Mouse (Mus musculus): ENCODE measurements at regions not wholly inside any gene's neighbourhood (a gene's known extent, or its start where the extent isn't known, plus 50 kb on each side); places are given as distances from the start of the nearest gene placed in this dataset.

DNA sequence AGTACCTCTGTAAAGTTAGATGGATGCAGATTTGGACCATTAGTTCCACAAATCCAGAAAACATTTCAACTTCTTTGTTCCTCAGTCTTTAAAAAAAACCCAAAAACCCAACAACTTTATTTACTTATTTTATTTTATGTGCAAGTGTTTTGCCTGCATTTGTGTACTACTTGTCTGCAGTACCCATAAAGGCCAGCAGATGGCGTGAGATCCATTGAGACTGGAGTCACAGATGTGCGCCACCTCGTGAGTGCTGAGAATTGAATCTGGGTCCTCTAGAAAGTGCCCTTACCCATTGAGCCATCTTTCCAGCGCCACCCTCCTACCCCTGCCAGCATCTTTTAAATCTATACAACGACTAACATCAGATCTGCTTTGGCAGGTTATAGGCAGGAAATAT lies 53.0 kb downstream of the Gm12689 start:
- ATAC-seq: no peak
- H3K9me3 ChIP-seq: no peaks in the 10 kb centered on the region
- H3K9ac ChIP-seq: no peak overlapping the region
- no peaks in the 10 kb centered on the region for H3K27me3 ChIP-seq (replicated peaks)
- 68% methylated on average over 5 of the region's 5 CpGs for WGBS
- H3K4me1 ChIP-seq (replicated peaks): no peaks in the 10 kb centered on the region
- H3K27ac ChIP-seq: no peak overlapping the region
- no peak overlapping the region for H3K4me2 ChIP-seq (replicated peaks)
- H3K4me3 ChIP-seq (replicated peaks): no peak overlapping the region
- H3K36me3 ChIP-seq: no peaks in the 10 kb centered on the region

DNA sequence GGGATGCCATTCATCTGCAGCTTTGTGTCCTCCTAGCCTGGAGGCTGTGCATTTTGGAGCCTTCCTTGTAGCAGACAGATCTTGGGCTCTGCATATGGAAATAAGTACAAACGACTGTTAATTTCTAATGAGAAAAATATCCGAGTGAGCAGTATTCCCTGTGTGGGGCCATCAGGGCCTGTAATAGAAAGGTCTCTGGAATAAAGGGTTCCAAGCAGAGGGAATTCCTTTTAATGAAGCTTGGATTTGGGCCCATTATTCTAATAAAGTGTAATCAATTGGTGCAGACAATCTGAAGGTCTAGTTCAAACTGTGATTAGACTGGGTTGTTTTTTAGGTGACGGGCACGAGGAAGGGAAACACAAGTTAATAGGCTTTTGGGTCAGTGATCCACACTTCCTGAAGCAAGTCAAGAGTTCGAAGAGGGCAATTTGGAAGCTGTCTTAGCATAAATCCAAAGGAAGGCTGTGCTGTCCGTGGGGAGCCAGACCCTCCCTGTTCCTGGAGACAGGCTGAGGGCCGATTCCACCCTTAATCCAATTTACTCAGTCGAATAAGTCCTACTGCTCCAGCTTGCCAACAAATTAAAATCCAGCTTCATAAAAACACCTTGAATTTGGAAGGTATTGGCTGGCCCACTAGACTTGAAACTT lies 57.5 kb downstream of the Gm12689 start:
- Histone ChIP-seq H3K4me1 (replicated peaks) (no peaks in the 10 kb centered on the region), H3K4me2 (replicated peaks) (no peak overlapping the region), H3K4me3 (replicated peaks) (no peak overlapping the region), H3K9ac (no peak overlapping the region), H3K36me3 (no peaks in the 10 kb centered on the region), H3K27me3 (replicated peaks) (no peaks in the 10 kb centered on the region), H3K27ac (no peak overlapping the region), H3K9me3 (no peaks in the 10 kb centered on the region)
- WGBS: 58% methylated on average over 8 of the region's 8 CpGs
- ATAC-seq: no peak

DNA sequence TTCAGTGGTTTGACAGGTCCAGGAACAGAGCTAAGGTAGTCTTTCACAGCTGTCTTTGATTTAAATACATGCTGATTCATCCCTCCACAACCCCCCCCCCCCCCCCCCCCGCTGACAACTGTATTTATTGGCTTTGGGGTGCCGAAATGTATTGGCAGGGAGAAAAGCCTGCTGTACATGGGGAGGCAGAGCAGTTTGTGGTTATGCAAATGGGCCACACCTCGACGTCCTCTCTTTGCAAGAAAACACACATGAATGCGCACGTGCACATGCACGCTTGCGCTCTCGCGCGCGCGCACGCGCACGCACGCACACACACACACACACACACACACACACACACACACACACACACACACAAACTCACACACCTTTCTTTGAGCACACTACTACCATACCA lies 58.5 kb downstream of the Gm12689 start:
- Histone ChIP-seq H3K27ac (no peak overlapping the region), H3K9ac (no peak overlapping the region), H3K4me3 (replicated peaks) (no peak overlapping the region), H3K27me3 (replicated peaks) (no peaks in the 10 kb centered on the region), H3K4me1 (replicated peaks) (no peaks in the 10 kb centered on the region), H3K4me2 (replicated peaks) (no peak overlapping the region), H3K9me3 (no peaks in the 10 kb centered on the region), H3K36me3 (no peaks in the 10 kb centered on the region)
- ATAC-seq: no peak
- WGBS: 74% methylated on average over 15 of the region's 17 CpGs

DNA sequence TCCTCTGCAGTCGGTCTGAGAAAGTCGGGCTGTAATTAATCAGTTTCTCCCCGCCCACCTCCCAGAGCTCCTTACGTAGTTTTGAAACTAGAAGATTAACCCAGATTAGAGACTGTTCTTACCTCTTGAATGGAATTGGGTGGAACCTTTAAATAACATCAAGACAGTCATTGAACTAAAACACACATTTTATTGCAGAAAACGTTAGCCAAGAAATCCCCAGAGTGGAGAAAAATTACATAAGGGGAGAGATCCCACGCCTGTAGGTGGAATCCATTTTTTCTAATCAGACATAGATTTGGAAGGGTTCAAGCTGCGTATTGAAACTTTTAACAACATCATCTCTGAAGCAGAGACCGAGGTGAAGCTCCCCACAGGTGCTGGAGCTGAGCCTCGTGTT lies 59.1 kb downstream of the Gm12689 start:
- Histone ChIP-seq H3K27ac (no peak overlapping the region), H3K4me3 (replicated peaks) (no peak overlapping the region), H3K27me3 (replicated peaks) (no peaks in the 10 kb centered on the region), H3K9ac (no peak overlapping the region), H3K36me3 (no peaks in the 10 kb centered on the region), H3K4me2 (replicated peaks) (no peak overlapping the region), H3K4me1 (replicated peaks) (no peaks in the 10 kb centered on the region), H3K9me3 (no peaks in the 10 kb centered on the region)
- no peak for ATAC-seq
- WGBS: 53% methylated on average over 9 of the region's 9 CpGs

DNA sequence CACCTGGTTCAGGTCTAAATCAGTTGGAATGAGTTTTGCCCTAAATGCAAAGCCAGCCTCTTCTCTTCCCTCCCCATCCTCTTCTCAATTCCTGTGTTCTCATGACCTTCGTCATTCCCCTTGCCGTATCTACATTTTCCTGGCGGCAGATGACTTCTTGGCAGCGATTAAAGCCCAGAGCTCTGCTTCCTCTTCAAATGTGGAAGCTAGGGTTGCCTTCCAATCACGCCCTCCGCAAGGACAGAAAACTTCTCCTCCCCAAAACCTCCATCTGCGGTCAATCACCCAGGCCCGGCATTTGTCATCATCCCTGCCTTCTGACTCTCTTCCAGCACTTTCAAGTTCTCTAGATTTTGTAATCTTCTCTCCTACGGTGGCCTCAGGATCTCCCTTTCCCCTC lies 72.3 kb downstream of the Gm12689 start:
- H3K27ac ChIP-seq: no peak overlapping the region
- H3K27me3 ChIP-seq (replicated peaks): no peaks in the 10 kb centered on the region
- no peak overlapping the region for H3K4me3 ChIP-seq (replicated peaks)
- no peaks in the 10 kb centered on the region for H3K4me1 ChIP-seq (replicated peaks)
- no peak for ATAC-seq
- 88% methylated on average over 9 of the region's 9 CpGs for WGBS
- no peaks in the 10 kb centered on the region for H3K36me3 ChIP-seq
- H3K4me2 ChIP-seq (replicated peaks): no peak overlapping the region
- H3K9ac ChIP-seq: no peak overlapping the region
- no peaks in the 10 kb centered on the region for H3K9me3 ChIP-seq

DNA sequence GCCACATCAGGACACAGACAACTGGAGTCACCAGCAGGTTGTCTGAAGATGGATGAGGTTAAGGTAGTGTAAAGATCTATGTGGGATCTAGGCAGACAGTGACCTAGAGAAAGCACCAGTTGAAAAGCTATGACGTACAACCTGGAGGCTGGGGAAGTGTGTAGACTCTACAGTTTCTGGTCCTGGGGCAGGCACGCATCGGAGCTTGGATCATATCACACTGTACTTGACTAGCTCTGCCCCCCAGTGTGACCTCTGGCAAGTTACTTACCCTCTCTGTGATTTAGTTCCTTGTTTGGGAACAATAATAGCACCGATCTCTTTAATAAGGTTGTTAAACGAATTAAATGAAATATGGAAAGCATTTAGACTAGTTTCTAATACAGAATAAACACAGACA lies 75.5 kb downstream of the Gm12689 start:
- Histone ChIP-seq H3K4me1 (replicated peaks) (no peaks in the 10 kb centered on the region), H3K36me3 (no peaks in the 10 kb centered on the region), H3K9me3 (no peaks in the 10 kb centered on the region), H3K9ac (no peak overlapping the region), H3K27ac (no peak overlapping the region), H3K4me3 (replicated peaks) (no peak overlapping the region), H3K27me3 (replicated peaks) (no peaks in the 10 kb centered on the region), H3K4me2 (replicated peaks) (no peak overlapping the region)
- 80% methylated on average over 5 of the region's 5 CpGs for WGBS
- no peak for ATAC-seq

DNA sequence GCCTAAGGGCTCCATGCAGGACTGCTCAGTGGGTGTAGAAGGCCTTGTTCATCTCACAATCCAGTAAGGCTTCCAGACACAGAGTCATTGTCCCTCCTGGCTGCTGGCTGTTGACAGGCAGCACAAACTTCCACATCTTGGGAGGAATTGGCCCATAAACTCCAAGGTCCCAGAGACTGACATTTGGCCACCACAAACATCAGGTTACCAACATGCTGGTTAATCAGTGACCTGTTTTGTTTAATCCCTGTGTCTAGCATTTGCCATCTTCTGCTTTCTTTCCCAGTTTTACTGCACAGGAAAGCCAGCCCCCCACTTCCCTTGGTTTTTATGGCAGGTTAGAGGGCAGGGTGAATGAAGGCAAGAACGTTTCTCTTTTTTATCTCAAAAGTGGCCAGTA lies 80.5 kb downstream of the Gm12689 start:
- no peak overlapping the region for H3K9ac ChIP-seq
- H3K27me3 ChIP-seq (replicated peaks): no peaks in the 10 kb centered on the region
- no peak for ATAC-seq
- no peaks in the 10 kb centered on the region for H3K36me3 ChIP-seq
- WGBS: 0% methylated on average over 1 of the region's 1 CpGs
- H3K9me3 ChIP-seq: no peaks in the 10 kb centered on the region
- no peaks in the 10 kb centered on the region for H3K4me1 ChIP-seq (replicated peaks)
- no peak overlapping the region for H3K4me2 ChIP-seq (replicated peaks)
- no peak overlapping the region for H3K27ac ChIP-seq
- H3K4me3 ChIP-seq (replicated peaks): no peak overlapping the region

DNA sequence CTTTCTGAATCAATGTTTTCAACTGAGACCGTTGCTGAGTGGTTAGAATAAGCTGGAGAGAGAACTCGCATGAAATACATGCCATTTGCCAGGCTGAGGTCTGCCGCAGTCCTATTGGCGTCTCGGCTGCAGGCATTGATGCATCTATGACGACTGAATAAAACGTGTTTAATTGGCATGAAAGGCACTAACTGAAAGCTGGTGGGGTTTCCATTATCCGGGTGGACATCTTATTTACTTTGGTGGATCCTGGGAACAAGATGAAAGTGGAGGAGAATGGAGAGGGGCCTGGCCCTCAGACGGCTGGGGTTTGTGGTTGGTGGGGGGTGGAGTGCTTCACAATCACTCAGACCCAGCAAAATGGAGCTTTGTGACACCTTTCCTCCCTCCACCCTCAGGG lies 81.2 kb downstream of the Gm12689 start:
- no peak overlapping the region for H3K27ac ChIP-seq
- WGBS: 41% methylated on average over 9 of the region's 9 CpGs
- H3K4me2 ChIP-seq (replicated peaks): no peak overlapping the region
- H3K36me3 ChIP-seq: no peaks in the 10 kb centered on the region
- no peaks in the 10 kb centered on the region for H3K27me3 ChIP-seq (replicated peaks)
- H3K9ac ChIP-seq: no peak overlapping the region
- H3K4me3 ChIP-seq (replicated peaks): no peak overlapping the region
- H3K9me3 ChIP-seq: no peaks in the 10 kb centered on the region
- ATAC-seq: no peak
- no peaks in the 10 kb centered on the region for H3K4me1 ChIP-seq (replicated peaks)

DNA sequence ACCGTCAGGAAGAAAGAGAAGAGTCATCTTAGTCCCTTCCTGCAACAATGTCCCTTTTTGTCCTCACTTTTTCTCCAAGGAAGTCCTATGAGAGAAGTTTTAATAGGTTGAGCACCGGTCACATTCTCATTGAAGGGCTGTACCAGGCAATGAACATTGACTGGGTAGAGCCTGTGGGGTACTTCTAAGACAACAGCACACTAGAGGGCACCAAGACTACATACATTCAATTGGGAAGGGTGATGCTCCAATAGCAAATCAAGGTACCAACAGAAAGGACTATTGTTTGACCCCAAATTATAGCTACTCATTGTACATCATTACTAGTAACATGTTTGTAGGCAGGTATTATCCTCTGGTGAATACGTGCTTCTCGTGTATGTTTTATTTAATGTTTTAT lies 84.3 kb downstream of the Gm12689 start:
- Histone ChIP-seq H3K27ac (no peak overlapping the region), H3K27me3 (replicated peaks) (no peaks in the 10 kb centered on the region), H3K9ac (no peak overlapping the region), H3K9me3 (no peaks in the 10 kb centered on the region), H3K4me2 (replicated peaks) (no peak overlapping the region), H3K4me1 (replicated peaks) (no peaks in the 10 kb centered on the region), H3K4me3 (replicated peaks) (no peak overlapping the region), H3K36me3 (no peaks in the 10 kb centered on the region)
- 92% methylated on average over 4 of the region's 4 CpGs for WGBS
- no peak for ATAC-seq

DNA sequence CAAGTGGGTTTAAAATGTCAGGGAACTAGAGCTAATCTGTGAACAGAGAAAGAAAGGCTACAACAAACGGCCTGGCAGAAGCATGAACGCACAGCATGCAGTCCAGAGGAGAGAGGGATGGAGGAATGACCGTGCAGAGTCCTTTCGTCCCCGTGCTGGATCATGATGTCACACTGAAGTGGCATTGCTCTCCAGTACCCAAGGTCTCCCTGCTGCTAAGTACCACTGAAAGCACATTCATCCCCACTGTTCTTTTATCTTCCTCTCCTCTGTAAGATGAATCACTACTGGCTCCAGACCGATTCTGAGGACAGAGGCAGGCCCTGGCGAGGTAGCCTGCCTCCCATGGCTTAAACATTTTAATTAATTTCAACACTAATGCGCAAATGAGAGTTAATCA lies 89.7 kb downstream of the Gm12689 start:
- ATAC-seq: no peak
- no peaks in the 10 kb centered on the region for H3K4me1 ChIP-seq (replicated peaks)
- H3K4me3 ChIP-seq (replicated peaks): no peak overlapping the region
- no peak overlapping the region for H3K9ac ChIP-seq
- H3K27ac ChIP-seq: no peak overlapping the region
- no peak overlapping the region for H3K4me2 ChIP-seq (replicated peaks)
- no peaks in the 10 kb centered on the region for H3K27me3 ChIP-seq (replicated peaks)
- H3K36me3 ChIP-seq: no peaks in the 10 kb centered on the region
- H3K9me3 ChIP-seq: no peaks in the 10 kb centered on the region
- 51% methylated on average over 8 of the region's 8 CpGs for WGBS

DNA sequence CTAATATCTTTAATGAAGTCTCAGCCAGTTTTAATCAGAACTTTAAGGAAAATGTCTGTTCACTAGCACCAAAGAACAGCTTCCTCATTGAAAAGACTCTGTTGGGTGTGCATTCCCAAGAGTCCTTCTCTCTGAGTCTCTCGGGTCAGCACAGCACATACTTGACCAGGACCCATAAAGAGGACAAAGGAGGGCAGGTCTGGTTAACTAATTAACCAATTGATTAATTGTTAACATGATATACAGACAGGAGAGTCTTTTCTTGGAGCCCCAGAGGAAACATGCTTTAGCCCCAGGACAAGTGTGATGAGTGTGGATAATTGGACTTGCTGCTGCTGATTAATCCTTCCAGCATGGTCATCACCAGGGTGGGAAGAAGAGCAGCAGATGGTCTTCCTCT lies 93.7 kb downstream of the Gm12689 start:
- H3K4me2 ChIP-seq (replicated peaks): no peak overlapping the region
- H3K27ac ChIP-seq: no peak overlapping the region
- H3K9me3 ChIP-seq: no peaks in the 10 kb centered on the region
- H3K4me1 ChIP-seq (replicated peaks): no peaks in the 10 kb centered on the region
- no peak for ATAC-seq
- H3K27me3 ChIP-seq (replicated peaks): no peaks in the 10 kb centered on the region
- WGBS: 41% methylated on average over 1 of the region's 1 CpGs
- no peak overlapping the region for H3K4me3 ChIP-seq (replicated peaks)
- no peaks in the 10 kb centered on the region for H3K36me3 ChIP-seq
- no peak overlapping the region for H3K9ac ChIP-seq

DNA sequence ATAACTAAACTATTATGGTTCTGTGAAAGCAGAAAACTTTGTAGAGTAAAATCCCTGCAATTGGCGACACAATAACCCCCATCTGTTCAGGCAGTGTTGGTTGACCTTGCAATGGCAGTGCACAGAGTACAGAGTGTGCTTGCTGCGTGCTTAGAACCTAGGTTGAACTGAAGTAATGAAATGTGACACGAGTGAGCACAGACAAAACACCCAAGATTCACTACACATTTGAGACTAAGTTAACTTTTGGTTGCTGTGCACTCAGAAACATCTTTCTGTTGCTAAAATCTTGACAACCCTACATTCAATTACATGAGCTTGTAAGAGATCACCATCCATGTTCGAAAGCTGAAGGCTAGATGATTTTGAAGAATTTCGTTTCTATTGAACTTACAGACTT lies 97.3 kb downstream of the Gm12689 start:
- WGBS: 85% methylated on average over 5 of the region's 5 CpGs
- ATAC-seq: no peak
- Histone ChIP-seq H3K36me3 (no peaks in the 10 kb centered on the region), H3K27me3 (replicated peaks) (no peaks in the 10 kb centered on the region), H3K27ac (no peak overlapping the region), H3K4me1 (replicated peaks) (no peaks in the 10 kb centered on the region), H3K4me3 (replicated peaks) (no peak overlapping the region), H3K4me2 (replicated peaks) (no peak overlapping the region), H3K9ac (no peak overlapping the region), H3K9me3 (no peaks in the 10 kb centered on the region)

DNA sequence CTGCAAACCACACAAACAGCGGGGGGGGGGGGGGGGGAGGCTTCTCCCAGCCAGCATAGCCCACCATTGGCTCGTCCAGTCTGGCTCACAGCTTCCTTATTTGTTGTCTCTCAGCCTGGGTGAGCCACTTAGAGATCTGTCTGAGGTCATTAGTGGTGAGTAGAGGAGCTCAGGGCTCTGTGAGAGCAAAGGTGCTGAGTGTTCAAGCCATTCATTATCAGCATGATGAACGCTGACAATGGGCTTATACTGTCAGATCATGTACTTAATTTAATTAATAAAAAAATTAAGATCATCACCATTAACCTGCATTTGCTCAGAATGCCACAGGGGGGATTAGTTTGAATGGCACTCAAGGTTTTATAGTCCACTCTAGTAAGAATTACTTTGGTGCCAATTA lies 98.5 kb downstream of the Gm12689 start:
- Histone ChIP-seq H3K4me1 (replicated peaks) (no peaks in the 10 kb centered on the region), H3K9ac (no peak overlapping the region), H3K27ac (no peak overlapping the region), H3K4me2 (replicated peaks) (no peak overlapping the region), H3K36me3 (no peaks in the 10 kb centered on the region), H3K27me3 (replicated peaks) (no peaks in the 10 kb centered on the region), H3K4me3 (replicated peaks) (no peak overlapping the region), H3K9me3 (no peaks in the 10 kb centered on the region)
- 62% methylated on average over 3 of the region's 3 CpGs for WGBS
- no peak for ATAC-seq
